Mouse (Mus musculus): ENCODE measurements around the gene Tmtc3. TPM values are rescaled to one million over a fixed set of nuclear protein-coding genes. Genes with fewer than 3 reads are reported as not detected.

Gene Tmtc3
- polyA plus RNA-seq (2017; shearing (Covaris generic)), result 6.1 TPM

DNA sequence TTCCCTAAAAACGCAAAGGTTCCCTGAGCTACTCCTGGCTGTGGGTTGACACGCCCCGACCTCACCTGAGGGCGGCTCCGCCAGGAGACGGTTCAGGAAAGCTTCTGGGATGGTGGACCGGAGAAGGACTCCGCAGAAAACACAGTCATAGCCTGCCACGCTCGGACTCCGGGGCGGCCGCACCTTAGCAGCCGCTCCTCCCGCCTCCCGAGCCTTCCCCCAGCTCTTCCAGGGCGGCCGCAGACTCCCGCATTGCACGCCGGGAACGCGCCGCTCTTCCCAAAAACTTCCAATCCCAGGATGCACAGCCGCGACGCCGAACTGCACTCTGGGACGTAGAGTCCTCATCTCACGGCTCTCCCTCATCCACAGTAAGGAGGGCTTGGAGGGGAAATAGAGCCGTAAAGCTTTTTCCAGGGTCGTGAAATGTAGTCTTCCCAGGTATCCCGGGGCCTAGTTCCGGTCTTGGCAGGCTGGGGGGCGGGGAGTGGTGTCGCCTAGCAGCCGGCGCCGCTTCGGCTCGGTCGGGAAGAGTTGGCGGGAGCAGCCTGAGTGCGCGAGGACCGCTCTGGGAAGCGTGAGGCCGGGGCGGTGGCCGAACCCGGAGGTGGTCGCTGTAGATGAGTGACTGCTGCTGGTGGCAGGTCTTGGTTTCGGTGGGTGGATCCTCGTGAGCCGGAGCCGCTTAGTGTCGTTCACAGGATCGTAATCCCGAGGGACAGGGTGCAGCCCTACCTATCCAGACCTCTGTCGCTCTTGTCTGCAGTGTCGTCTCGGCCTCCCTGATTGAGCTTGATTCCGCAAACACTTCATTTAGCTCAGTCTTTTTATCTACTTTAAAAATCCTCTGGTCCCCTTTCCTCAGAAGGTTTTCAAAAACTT, at the start of gene Tmtc3, which contains the start of gene Cep290:
TSS of gene Tmtc3 (minus strand) at position 254 of the 882 bp plus-strand sequence.
TSS of gene Cep290 (plus strand) at position 462 of the 882 bp plus-strand sequence.

Other genes with a start within 250 kb of the Tmtc3 start
- gene Gm4301, start 151.7 kb downstream of the Tmtc3 start, polyA plus RNA-seq (2017; shearing (Covaris generic)), result not detected
- not detected for gene Gm4302, start 146.5 kb downstream of the Tmtc3 start, polyA plus RNA-seq (2017; shearing (Covaris generic))
- gene Gm4303, start 141.4 kb downstream of the Tmtc3 start, polyA plus RNA-seq (2017; shearing (Covaris generic)), result not detected
- gene Gm4305, start 136.3 kb downstream of the Tmtc3 start, polyA plus RNA-seq (2017; shearing (Covaris generic)), result not detected
- not detected for gene Gm4307, start 126.0 kb downstream of the Tmtc3 start, polyA plus RNA-seq (2017; shearing (Covaris generic))
- not detected for gene Gm4312, start 104.8 kb downstream of the Tmtc3 start, polyA plus RNA-seq (2017; shearing (Covaris generic))
- 5.1 TPM for gene Cep290, start 208 bp upstream of the Tmtc3 start, polyA plus RNA-seq (2017; shearing (Covaris generic))
- gene 4930430F08Rik, start 103.1 kb upstream of the Tmtc3 start, polyA plus RNA-seq (2017; shearing (Covaris generic)), result 11.3 TPM
- gene 1700017N19Rik, start 103.1 kb upstream of the Tmtc3 start, polyA plus RNA-seq (2017; shearing (Covaris generic)), result not detected